Mouse (Mus musculus): ENCODE results near the gene Abat.

Abat gene

DNA sequence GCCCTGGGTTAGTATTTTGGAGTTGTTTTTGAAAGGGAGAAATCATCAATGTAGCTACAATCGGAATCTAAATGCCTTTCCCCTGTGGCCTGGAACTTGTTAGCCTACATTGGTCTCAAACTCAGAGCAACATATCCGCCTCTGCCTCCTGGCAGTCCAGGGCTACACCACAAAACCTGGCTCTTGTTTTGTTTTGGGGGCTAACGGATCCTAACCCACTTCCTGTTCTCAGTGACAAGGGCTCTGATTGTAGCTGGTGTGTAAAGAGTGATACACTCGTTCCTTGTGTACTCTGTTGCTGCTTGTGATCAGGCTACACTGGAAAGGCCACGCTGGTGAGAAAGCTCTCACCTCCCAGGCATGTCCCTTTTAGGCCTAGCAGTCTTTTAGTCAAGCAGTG is 118.2 kb downstream of the Abat start:
- DNase-seq (ENCODE audit: low read depth, low spot score) = no peak

GRCm38 (mm10) chr16:8636867-8637216 is 123.6 kb downstream of the Abat start:
- DNase-seq (ENCODE audit: low read depth, low spot score) = no peak

DNA sequence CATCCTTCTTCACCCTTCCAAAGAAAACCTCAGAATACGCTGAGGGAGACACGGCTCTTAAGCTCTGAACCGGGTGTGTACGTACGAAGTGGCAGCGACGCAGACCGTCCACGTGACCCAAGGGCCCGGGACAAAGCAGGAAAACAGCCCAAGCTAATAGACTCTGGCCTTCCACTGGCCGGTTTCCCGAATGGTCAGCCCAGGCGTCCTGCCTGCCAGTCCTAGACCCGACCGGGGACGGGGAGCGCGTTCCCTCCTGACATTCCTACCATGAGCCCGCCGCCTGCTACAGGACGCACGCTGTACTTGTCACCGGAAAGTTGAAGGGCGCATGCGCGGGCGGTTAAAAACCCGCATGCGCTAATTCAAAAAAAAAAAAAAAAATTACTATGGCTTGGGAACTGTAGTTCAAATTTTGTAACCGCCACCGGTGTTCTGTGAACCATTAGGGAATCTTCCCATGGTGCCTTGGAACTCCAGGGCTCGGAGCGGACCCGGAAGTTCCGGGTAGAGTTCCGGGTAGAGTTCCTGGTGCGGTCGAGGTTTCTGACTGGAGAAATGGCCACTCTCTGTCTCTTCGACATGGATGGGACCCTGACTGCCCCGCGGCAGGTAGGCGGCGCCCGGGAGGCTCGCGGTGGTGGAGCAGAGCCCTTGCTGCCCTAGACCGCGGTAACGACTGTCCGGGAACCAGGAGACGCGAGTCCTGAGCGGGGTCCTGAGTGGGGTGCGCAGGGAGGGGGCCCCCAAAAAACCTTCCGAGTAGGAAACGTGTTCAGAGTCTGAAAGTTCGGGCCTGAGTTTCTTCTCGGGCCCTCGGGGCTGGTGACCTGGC is 124.2 kb downstream of the Abat start, which contains the start of the genes Pmm2 and Tmem186:
Gene Pmm2 (plus strand): TSS at position 458 of the 835 bp plus-strand sequence.
Gene Tmem186 (minus strand): TSS at position 496 of the 835 bp plus-strand sequence.
- peak; percentile 80 for DNase-seq (ENCODE audit: low read depth, low spot score)

DNA sequence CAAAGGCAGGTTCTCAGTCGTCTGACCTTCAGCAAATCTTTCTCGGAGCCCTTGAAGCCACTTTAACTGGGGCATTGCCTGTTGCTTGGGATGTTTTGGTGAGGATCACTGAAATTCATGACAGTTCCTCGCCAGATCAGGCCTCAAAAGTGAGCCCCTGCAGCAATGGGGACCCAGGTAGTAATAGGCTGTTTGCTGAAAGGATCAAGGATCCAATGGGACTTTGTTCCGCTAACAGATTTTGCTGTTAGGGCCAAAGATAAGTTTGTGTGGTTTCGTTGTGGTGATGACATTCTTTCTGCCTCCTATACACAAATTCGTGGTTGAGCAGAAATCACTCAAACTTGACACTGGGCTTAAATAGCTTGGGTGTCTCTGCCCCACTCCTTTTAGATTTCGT is 124.9 kb downstream of the Abat start:
- DNase-seq (ENCODE audit: low read depth, low spot score) = no peak

GRCm38 (mm10) chr16:8639466-8640191 is 126.4 kb downstream of the Abat start:
- no peak for DNase-seq (ENCODE audit: low read depth, low spot score)

GRCm38 (mm10) chr16:8643855-8644254 is 130.6 kb downstream of the Abat start:
- peak; percentile 23 for DNase-seq (ENCODE audit: low read depth, low spot score)

DNA sequence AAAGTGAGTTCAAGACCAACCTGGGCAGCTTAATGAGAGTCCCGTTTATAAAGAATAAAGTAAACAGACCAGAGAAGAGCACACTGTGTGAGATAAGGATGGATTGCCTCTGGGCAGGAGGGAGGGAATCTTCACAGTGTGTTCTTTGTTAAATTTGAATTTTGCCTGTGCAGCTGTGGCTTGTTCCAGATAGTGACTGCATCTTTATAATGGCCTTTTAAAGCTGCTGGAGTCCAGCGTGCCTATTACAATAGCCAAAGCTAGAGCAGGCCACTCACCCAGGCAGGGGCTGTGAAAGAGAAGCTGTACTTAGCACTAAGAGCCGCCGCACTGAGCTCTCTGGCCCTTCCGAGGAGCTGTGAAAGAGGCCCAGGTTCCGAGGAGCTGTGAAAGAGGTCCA is 132.3 kb downstream of the Abat start:
- no peak for DNase-seq (ENCODE audit: low read depth, low spot score)

- DNase-seq (ENCODE audit: low read depth, low spot score) = no peak
Observed at GRCm38 (mm10) chr16:8650007-8650406, 136.8 kb downstream of the Abat start.

- no peak for DNase-seq (ENCODE audit: low read depth, low spot score)
Observed at GRCm38 (mm10) chr16:8655108-8655507, 141.9 kb downstream of the Abat start.

GRCm38 (mm10) chr16:8655599-8655998 is 142.4 kb downstream of the Abat start:
- DNase-seq (ENCODE audit: low read depth, low spot score) = no peak

- no peak for DNase-seq (ENCODE audit: low read depth, low spot score)
Observed at GRCm38 (mm10) chr16:8656256-8656655, 143.0 kb downstream of the Abat start.

GRCm38 (mm10) chr16:8658349-8658748 is 145.1 kb downstream of the Abat start:
- DNase-seq (ENCODE audit: low read depth, low spot score) = no peak

GRCm38 (mm10) chr16:8658764-8659163 is 145.5 kb downstream of the Abat start:
- no peak for DNase-seq (ENCODE audit: low read depth, low spot score)

DNA sequence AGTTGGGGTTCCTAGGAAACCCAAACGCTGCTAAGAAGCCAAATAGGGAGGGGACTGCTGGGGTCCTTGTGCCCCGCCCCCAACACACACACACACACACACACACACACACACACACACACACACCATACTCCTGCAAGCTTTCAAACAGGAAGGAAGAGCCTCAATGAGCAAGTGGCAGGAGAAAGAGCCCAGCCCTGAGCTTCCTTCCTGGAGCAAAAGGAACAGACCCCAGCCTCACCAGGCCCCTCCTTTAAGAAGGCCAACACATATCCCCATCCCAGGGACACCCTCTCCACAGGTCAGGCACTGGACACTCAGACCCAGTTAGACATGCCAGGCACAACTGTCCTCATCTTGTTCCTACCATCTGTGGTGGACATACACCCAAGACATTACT is 149.8 kb downstream of the Abat start:
- no peak for DNase-seq (ENCODE audit: low read depth, low spot score)

GRCm38 (mm10) chr16:8663606-8664539 is 150.6 kb downstream of the Abat start:
- DNase-seq (ENCODE audit: low read depth, low spot score) = no peak

- no peak for DNase-seq (ENCODE audit: low read depth, low spot score)
Observed at GRCm38 (mm10) chr16:8665367-8665766, 152.1 kb downstream of the Abat start.

GRCm38 (mm10) chr16:8666452-8666851 is 153.2 kb downstream of the Abat start:
- DNase-seq (ENCODE audit: low read depth, low spot score) = no peak

DNA sequence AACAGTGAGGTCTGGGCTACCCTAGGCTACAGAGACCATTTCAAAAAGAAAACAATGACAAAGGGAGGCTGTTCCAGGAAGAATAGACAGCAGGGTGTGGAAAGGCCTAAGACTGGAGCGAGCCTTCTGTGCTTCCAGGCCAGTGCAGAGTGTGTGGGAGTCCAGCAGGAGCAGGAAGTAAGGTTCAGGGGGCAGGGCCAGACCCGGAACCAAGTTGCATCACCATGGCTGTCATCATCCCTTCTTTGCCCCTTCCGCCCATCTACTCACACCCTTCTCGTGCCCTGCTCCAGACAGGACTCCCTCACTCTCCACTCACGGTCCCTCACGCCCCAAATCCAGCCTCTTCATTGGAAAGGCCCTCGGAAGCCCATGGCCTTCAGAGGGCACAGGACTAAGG is 154.0 kb downstream of the Abat start:
- no peak for DNase-seq (ENCODE audit: low read depth, low spot score)

DNA sequence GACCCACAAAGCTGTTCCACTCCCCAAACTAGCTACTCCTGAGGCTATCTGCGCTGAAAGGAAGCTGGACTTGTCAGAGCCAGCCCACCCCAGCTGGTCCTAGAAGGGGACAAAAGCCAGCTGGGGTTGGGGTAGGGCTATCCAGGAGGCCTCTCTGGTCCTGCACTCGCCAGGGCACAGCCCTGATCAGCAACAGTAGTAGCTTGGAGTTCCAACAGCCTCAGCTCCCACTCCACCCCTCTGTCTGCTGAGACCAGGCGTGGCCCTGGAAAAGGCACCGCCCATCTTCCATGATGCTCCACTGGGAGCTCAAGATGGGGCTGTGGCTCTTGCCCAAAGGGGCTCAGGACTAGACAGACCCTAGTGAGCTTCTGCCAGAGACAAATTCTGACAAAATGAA is 154.6 kb downstream of the Abat start:
- DNase-seq (ENCODE audit: low read depth, low spot score) = no peak

- DNase-seq (ENCODE audit: low read depth, low spot score) = no peak
Observed at GRCm38 (mm10) chr16:8668386-8668785, 155.2 kb downstream of the Abat start.

- DNase-seq (ENCODE audit: low read depth, low spot score) = no peak
Observed at GRCm38 (mm10) chr16:8669432-8669831, 156.2 kb downstream of the Abat start.

Measured in retina, postnatal 7 days (tissue).